Mouse (Mus musculus) right cerebral cortex, postnatal 4 days (tissue): Measurements from ENCODE around the gene Cib1.

Experiments
- DNase-seq: peaks from one replicate; pipeline ENCODE4 v3.0.0-alpha.2; 2022

Cib1 gene

GRCm38 (mm10) chr7:80182139-80182538, 50.5 kb downstream of the Cib1 start:
- DNase-seq: no peak

GRCm38 (mm10) chr7:80181078-80181477, 51.5 kb downstream of the Cib1 start:
- DNase-seq: no peak

GRCm38 (mm10) chr7:80180202-80180601, 52.4 kb downstream of the Cib1 start:
- no peak for DNase-seq

- no peak for DNase-seq
Observed at GRCm38 (mm10) chr7:80179790-80180189, 52.8 kb downstream of the Cib1 start.

GRCm38 (mm10) chr7:80179327-80179726, 53.3 kb downstream of the Cib1 start:
- DNase-seq: no peak

GRCm38 (mm10) chr7:80178037-80178729, 54.4 kb downstream of the Cib1 start:
- no peak for DNase-seq

- no peak for DNase-seq
Observed at GRCm38 (mm10) chr7:80177438-80177837, 55.2 kb downstream of the Cib1 start.
